Mouse (Mus musculus): ENCODE measurements at regions not wholly inside any gene's neighbourhood (a gene's known extent, or its start where the extent isn't known, plus 50 kb on each side); places are given as distances from the start of the nearest gene placed in this dataset.

- intact Hi-C loops (cut with DNase I), result no loop called here
- no peak for DNase-seq (ENCODE audit: low spot score in 2 of 2)
Observed at GRCm38 (mm10) chr1:118741286-118741685, 113.5 kb downstream of the Tfcp2l1 start.

GRCm38 (mm10) chr1:118748196-118748595 is 120.5 kb downstream of the Tfcp2l1 start:
- intact Hi-C loops (cut with DNase I), result no loop called here
- no peak for DNase-seq (ENCODE audit: low spot score in 2 of 2)

- intact Hi-C loops (cut with DNase I), result loop anchor here (10.0 kb wide), 1 partner anchor 268 kb away; no protein-coding TSS in a partner anchor
- no peak for DNase-seq (ENCODE audit: low spot score in 2 of 2)
Observed at GRCm38 (mm10) chr1:118752869-118753268, 125.1 kb downstream of the Tfcp2l1 start.

- intact Hi-C loops (cut with DNase I), result loop anchor here (5.0 to 10.0 kb wide), 4 partner anchors 129 to 419 kb away; partner anchors contain the start of gene Tfcp2l1
- DNase-seq (ENCODE audit: low spot score in 2 of 2), result peak; percentile 12 to 33
Observed at GRCm38 (mm10) chr1:118756171-118756865, 128.6 kb downstream of the Tfcp2l1 start.

- intact Hi-C loops (cut with DNase I), result loop anchor here (5.0 to 10.0 kb wide), 4 partner anchors 130 to 420 kb away; partner anchors contain the start of gene Tfcp2l1
- DNase-seq (ENCODE audit: low spot score in 2 of 2), result no peak
Observed at GRCm38 (mm10) chr1:118757340-118758030, 129.7 kb downstream of the Tfcp2l1 start.

- DNase-seq (ENCODE audit: low spot score in 2 of 2), result no peak
- intact Hi-C loops (cut with DNase I), result loop anchor here (5.0 to 10.0 kb wide), 4 partner anchors 131 to 421 kb away; partner anchors contain the start of gene Tfcp2l1
Observed at GRCm38 (mm10) chr1:118758031-118758400, 130.3 kb downstream of the Tfcp2l1 start.

- DNase-seq (ENCODE audit: low spot score in 2 of 2), result peak; percentile 90 to 92
- intact Hi-C loops (cut with DNase I), result loop anchor here (5.0 to 10.0 kb wide), 4 partner anchors 132 to 422 kb away; partner anchors contain the start of gene Tfcp2l1
Observed at GRCm38 (mm10) chr1:118759141-118759932, 131.6 kb downstream of the Tfcp2l1 start.

GRCm38 (mm10) chr1:118765525-118765924 is 137.8 kb downstream of the Tfcp2l1 start:
- DNase-seq (ENCODE audit: low spot score in 2 of 2), result no peak
- intact Hi-C loops (cut with DNase I), result no loop called here

- intact Hi-C loops (cut with DNase I), result loop anchor here (1.0 kb wide), 1 partner anchor 314 kb away; no protein-coding TSS in a partner anchor
- peak; percentile 72 to 74 for DNase-seq (ENCODE audit: low spot score in 2 of 2)
Observed at GRCm38 (mm10) chr1:118768831-118769230, 141.1 kb downstream of the Tfcp2l1 start.

- intact Hi-C loops (cut with DNase I), result loop anchor here (10.0 kb wide), 2 partner anchors 123 to 283 kb away; partner anchors contain the start of gene Gli2
- peak; percentile 31 to 63 for DNase-seq (ENCODE audit: low spot score in 2 of 2)
Observed at GRCm38 (mm10) chr1:118772261-118772660, 144.5 kb downstream of the Tfcp2l1 start.

- intact Hi-C loops (cut with DNase I), result loop anchor here (10.0 kb wide), 2 partner anchors 118 to 278 kb away; partner anchors contain the start of gene Gli2
- DNase-seq (ENCODE audit: low spot score in 2 of 2), result peak; percentile 30 to 44
Observed at GRCm38 (mm10) chr1:118776594-118777441, 149.1 kb downstream of the Tfcp2l1 start.

All from left cerebral cortex, postnatal 14 days (tissue).